Mouse (Mus musculus): Measurements from ENCODE around the gene Pmpca.

Pmpca gene

GRCm38 (mm10) chr2:26424541-26424940 lies 35.4 kb downstream of the Pmpca start:
- no peak for DNase-seq (ENCODE audit: low read depth in 1 of 2, low spot score in 2 of 2)

DNA sequence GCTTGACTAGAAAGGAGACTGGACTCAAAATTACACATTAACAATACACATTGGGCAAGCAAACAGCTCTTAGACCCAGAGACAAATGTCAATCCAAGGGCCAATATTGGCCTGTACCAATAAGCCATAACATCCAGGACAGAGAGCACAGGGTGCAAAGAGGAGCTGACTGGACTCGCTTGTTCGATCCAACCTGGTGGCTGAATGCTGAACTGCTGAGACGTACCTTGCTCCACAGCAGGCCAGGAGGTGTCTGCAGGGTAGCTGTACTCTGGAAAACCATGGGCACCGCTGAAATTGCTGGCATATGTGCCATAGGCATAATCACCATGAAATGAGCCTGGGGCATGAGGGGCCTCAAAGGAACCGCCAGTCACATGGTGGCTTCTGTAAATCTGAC lies 40.7 kb downstream of the Pmpca start:
- DNase-seq (ENCODE audit: low read depth in 1 of 2, low spot score in 2 of 2): no peak

DNA sequence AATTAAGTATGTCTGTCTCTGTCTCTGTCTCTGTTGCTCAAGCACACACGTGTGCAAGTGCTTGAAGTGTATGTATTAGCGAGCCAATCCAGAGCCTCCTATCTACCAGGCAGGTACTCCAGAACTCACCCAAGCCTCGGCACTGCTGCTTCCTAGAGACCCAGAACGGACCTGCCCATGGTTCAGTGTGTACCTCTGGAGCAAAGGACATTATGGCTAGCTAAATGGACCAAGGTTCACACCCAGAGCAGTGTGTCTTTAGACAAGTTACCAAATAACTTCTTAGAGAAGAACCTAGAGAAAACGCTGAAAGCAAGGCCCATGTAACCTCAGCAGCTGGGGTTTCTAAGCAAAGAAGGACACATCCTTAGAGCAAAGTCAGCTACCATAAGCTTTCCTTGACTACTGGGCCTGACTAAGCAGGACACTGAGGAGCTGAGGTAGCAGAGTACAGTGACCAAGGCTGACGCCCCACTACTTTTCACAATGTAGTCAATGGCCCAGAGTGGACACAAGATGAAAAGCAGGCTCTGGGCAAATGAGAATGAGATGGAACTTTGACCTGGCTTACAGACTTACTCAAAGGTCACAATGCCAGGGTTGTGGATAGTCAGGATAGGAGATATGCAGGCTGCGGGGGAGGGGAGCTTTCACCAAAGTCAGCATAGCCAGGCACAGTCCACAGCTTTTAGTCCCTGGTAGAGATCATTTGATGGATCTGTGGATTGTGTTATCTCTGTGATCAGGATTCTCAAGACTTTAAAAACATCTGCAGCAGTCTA lies 45.8 kb downstream of the Pmpca start:
- no peak for DNase-seq (ENCODE audit: low read depth in 1 of 2, low spot score in 2 of 2)

DNA sequence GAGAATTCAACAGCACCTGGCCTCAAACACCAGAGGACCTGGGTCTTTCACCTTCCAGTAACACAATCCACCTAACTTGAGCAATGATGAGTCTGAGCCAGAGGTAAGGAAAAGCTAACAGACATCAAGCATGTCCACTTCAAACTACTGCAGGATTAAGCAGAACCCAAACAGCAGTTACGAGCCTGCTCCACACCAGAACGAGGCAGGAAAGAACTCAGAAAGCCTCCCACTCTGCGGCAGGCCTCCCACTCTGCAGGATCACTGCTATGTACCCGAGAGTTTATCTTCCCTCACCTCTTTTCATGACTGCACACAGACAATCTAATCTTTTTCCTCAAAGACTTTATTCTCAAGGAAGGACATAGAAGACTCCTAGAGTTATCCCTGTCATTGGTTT lies 48.1 kb downstream of the Pmpca start:
- DNase-seq (ENCODE audit: low read depth in 1 of 2, low spot score in 2 of 2): no peak

- no peak for DNase-seq (ENCODE audit: low read depth in 1 of 2, low spot score in 2 of 2)
These were observed 49.2 kb downstream of the Pmpca start for GRCm38 (mm10) chr2:26438373-26438772.

DNA sequence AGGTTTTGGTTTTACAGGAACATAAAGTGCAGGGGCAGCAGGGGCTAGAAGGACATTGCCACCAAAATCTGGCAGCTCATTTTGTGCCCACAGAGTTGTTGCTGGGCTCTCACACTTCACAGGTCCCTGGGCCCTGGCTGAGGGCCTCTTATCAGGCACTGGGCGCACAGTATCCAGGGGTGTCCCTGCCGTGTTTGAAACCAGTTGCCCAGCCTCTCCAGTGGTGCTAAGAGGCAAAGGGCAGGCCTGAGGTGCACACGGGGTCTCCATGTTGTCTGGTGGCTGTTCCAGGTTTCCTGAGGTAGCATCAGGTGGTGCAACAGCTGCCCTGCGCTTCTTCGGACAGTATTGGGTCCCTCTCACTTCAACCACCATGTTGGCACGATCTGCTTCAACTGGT lies 50.5 kb downstream of the Pmpca start:
- no peak for DNase-seq (ENCODE audit: low read depth in 1 of 2, low spot score in 2 of 2)

DNA sequence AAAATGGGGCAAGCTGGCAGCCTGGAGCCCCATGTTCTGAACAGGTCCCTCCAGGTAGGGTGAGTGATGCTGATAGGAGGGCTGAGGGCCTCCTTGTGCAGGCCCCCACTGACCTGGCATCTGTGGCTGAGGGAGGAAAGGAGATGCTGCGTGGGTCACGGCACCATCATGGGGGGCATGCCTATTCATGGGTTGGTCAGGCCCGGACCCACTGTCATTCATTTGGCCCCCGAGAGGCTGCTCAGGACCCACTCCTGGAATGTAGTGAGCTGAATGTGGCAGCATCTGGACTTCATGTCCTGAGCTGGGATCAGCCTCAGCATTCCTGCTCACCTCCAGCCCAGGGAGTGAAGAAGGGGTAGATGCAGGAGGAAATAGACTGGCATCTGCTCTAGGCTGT lies 52.1 kb downstream of the Pmpca start:
- DNase-seq (ENCODE audit: low read depth in 1 of 2, low spot score in 2 of 2): no peak

DNA sequence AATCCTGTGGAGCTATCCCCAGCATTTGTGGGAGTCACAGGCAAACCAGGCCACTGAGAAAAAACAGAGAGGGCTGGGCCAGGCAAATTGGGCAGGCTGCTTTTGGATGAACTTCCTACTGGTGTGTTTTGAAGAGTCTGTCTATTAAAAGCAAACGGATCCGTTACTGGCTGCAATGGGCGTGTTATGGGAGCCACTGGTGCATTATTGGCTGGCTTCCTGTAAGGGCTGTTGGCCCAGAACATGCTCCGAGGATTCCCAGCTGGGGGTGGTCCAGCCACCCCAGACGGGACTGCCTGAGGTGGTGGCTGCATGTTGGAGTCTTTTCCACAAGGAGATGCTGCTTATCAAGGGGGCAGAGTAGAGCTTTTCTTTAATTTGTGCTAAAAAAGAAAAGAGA lies 52.5 kb downstream of the Pmpca start:
- DNase-seq (ENCODE audit: low read depth in 1 of 2, low spot score in 2 of 2): no peak

GRCm38 (mm10) chr2:26442843-26443242 lies 53.7 kb downstream of the Pmpca start:
- DNase-seq (ENCODE audit: low read depth in 1 of 2, low spot score in 2 of 2): no peak

DNA sequence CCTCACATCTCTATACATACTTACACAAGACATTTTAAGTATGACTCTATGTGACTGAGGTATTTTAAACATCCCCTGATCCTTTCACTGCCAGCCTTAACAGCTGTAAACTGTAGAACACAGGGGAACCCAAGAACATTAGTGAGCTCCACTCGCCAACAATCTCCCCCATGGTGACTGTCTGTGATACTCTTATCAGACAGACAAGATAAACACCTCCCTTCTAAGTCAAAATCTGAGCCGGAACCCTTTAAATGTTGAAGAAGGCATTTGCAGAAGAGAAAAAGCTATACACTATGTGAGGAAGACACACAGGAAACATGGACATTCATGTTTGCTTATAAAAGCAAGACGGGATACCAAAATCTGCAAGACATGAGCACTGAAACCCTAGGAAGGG lies 54.7 kb downstream of the Pmpca start:
- no peak for DNase-seq (ENCODE audit: low read depth in 1 of 2, low spot score in 2 of 2)

- DNase-seq (ENCODE audit: low read depth in 1 of 2, low spot score in 2 of 2): peak in 1 of 2 experiments; percentile 14
These were observed 55.2 kb downstream of the Pmpca start for GRCm38 (mm10) chr2:26444368-26444767.

DNA sequence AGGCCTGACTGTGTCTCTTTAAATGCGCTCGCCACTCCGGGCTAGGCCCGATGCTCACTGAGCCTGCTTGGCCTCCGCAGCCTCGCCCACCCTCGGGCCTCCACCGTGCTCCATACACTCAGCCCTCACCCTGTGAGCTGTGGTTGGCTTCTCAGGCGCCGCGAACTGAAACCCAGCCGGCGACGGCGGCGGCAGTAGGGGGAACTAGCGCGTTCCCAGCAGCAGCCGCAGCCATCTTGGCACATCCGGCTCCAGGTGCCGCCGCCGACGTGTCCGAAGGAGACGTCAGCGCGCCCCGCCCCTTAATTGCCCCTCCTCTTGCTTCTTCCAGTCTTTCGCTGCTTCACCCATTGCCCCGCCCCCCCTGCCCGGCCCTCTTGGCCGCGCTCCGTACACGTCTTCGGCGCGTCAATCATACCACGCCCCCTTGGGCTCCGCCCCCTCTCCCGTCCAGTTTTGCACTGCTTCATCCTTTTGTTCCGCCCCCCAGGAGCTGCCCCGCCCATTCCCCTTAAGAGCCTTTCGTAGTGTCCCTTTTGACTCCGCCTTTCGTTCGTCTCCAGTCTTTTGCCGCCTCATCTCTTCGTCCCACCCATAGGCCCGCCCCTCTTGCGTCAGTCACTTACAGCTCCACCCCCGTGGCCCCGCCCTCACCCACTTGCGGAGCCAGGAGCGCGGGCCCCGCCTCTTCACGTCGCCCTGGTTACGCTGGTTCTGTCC lies 56.0 kb downstream of the Pmpca start, which contains the start of gene Sec16a:
Gene Sec16a, minus strand, starts transcription at position 271 of the 720 bp plus-strand sequence.
- DNase-seq (ENCODE audit: low read depth in 1 of 2, low spot score in 2 of 2): peak; percentile 97 to 99

DNA sequence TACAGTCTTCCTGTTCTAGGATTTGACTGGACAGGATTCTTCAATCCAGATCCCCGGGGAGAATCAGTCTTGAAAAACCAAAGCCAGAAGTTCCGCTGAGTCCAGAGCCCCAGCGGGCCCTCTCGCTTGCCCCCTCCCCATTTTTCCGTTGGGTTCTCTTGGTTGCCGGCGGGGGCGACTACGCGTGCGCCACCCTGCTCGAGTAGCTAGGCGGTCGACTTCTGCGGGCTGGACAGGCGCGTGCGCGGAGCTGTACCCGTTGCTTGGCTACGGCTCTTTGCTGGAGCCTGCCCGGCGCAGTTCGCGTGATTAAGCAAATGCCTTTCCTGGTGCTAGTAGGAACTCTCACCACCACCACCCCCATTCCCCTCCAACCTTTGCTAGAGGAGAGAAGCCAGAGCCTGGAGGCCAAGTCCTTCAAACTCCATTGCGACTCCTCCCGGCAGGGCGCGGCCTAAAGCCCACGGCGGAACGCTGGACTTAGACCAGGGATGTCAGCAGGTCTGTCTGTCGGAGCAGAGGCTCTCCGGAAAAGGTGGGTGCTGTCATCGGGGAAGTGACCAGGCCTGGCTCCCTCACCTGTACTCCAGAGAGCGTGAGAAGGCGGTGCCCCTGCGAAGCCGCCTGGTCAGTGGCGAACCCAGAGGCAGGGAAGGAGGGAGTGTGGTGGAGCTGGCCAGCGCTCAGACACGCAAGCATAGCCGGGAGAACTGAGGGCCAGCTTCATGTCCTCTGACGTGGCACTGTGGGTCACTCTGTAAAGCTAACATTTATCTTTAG lies 56.7 kb downstream of the Pmpca start:
- DNase-seq (ENCODE audit: low read depth in 1 of 2, low spot score in 2 of 2): peak; percentile 86 to 97

- DNase-seq (ENCODE audit: low read depth in 1 of 2, low spot score in 2 of 2): no peak
These were observed 57.5 kb downstream of the Pmpca start for GRCm38 (mm10) chr2:26446671-26447070.
